Mouse (Mus musculus) liver, embryonic 13.5 days (tissue): Measurements from ENCODE around the gene Sh2d3c. TPM values are rescaled to one million over a fixed set of nuclear protein-coding genes. Genes with fewer than 3 reads are reported as not detected.
A peak's percentile ranks its signal among the peaks of the same experiment; 100 is the strongest.

Experiments used
- ATAC-seq: fragments of 200-750 bp; cut with Nextera tagmentation; 2 replicates; pipeline ENCODE4 v1.8.0; 2017; ENCODE audit warnings: low read depth, mild to moderate bottlenecking, moderate number of reproducible peaks, moderate library complexity
- DNase-seq: peaks from one replicate; pipeline ENCODE4 v3.0.0; 2022
- H3K27ac ChIP-seq: fragments of 300-500 bp; sonication (generic); 2 replicates; pipeline ENCODE4 v1.5.1; 2015; ENCODE audit warnings: moderate library complexity, mild to moderate bottlenecking, inconsistent platforms
- H3K27me3 ChIP-seq: fragments of 300-500 bp; sonication (generic); 2 replicates; pipeline ENCODE4 v1.6.1; 2015; ENCODE audit warnings: mild to moderate bottlenecking, inconsistent platforms
- H3K36me3 ChIP-seq: fragments of 300-500 bp; sonication (generic); 2 replicates; pipeline ENCODE4 v1.6.1; 2015; ENCODE audit warnings: mild to moderate bottlenecking, inconsistent platforms
- H3K4me1 ChIP-seq: fragments of 300-500 bp; sonication (generic); replicated peaks from 2 replicates; pipeline ENCODE4 v1.6.1; 2015; ENCODE audit warnings: inconsistent platforms
- H3K4me2 ChIP-seq: fragments of 300-500 bp; sonication (generic); 2 replicates; pipeline ENCODE4 v1.6.1; 2015; ENCODE audit warnings: inconsistent platforms, mild to moderate bottlenecking, moderate library complexity
- H3K4me3 ChIP-seq: fragments of 300-500 bp; sonication (generic); replicated peaks from 2 replicates; pipeline ENCODE4 v1.5.1; 2015; ENCODE audit warnings: mild to moderate bottlenecking, inconsistent platforms
- H3K9ac ChIP-seq: fragments of 300-500 bp; sonication (generic); 2 replicates; pipeline ENCODE4 v1.6.1; 2015; ENCODE audit warnings: mild to moderate bottlenecking, inconsistent platforms
- H3K9me3 ChIP-seq: fragments of 300-500 bp; sonication (generic); replicated peaks from 2 replicates; pipeline ENCODE4 v1.6.1; 2016; ENCODE audit warnings: inconsistent platforms
- WGBS: fragments of 180-500 bp; shearing (Covaris S2); methylation state at CpG from one replicate; pipeline ENCODE4 v1.1.7; 2015; ENCODE audit not compliant: insufficient replicate concordance; 5-methylcytosine and 5-hydroxymethylcytosine counted together
- polyA plus RNA-seq: library from polyadenylated mRNA; unstranded; fragments of >200 nt; fragmentation: Nextera tagmentation; extraction: Ambion mirVana; gene quantifications from 2 replicates; pipeline ENCODE4 v1.2.1, GENCODE M21; 2015

Gene Sh2d3c
- polyA plus RNA-seq, 1 experiment from 2014 or later, result 5.4 TPM

DNA sequence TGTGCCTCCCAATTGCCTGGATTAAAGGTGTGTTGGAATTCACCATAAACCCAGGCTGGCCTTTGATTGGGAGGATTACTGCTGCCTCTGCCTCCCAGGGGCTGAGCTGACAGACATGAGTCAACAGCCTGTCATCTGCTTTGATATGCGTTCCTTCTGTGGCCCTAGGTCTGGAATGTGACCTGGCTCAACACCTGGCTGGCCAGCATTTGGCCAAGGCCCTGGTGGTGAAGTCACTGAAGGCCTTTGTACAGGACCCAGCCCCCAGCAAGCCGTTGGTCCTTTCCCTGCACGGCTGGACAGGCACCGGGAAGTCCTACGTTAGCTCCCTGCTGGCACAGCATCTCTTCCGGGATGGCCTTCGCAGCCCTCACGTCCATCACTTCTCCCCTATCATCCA is 37.6 kb downstream of the Sh2d3c start:
- H3K9ac ChIP-seq, result no peak overlapping the region
- peaks cover 21% of the 10 kb centered on the region for H3K4me1 ChIP-seq
- H3K4me2 ChIP-seq, result no peak overlapping the region
- no peak overlapping the region for H3K4me3 ChIP-seq
- no peak overlapping the region for H3K27ac ChIP-seq
- ATAC-seq, result no peak
- H3K9me3 ChIP-seq, result no peaks in the 10 kb centered on the region
- WGBS, result 76% methylated on average over 8 of the region's 8 CpGs
- DNase-seq, result no peak
- no peaks in the 10 kb centered on the region for H3K27me3 ChIP-seq
- peaks cover 28% of the 10 kb centered on the region for H3K36me3 ChIP-seq

DNA sequence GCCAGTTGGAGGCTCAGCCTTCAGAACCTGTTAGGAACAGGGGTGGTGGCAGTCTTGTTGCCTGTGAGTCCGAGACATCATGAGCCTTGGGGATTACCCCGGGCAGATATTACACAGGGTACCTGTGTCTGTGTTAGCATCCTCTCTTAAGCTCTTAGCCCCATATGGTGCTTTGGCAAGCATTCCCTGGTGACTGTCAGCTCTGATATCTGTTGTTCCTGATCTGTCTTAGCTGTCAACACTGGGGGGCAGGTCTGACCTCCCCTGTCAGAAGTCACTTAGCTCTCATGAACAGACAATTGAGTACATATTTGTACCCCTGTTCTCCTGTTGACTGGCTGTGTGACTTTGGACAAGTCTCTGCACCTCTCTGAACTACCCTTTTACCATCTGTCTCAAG is 38.1 kb downstream of the Sh2d3c start:
- Histone ChIP-seq H3K4me2 (no peak overlapping the region), H3K36me3 (peaks cover 28% of the 10 kb centered on the region), H3K9ac (no peak overlapping the region), H3K9me3 (no peaks in the 10 kb centered on the region), H3K4me3 (no peak overlapping the region), H3K27ac (no peak overlapping the region), H3K4me1 (peaks cover 21% of the 10 kb centered on the region), H3K27me3 (no peaks in the 10 kb centered on the region)
- WGBS, result 84% methylated on average over 2 of the region's 2 CpGs
- ATAC-seq (no peak), DNase-seq (no peak)

DNA sequence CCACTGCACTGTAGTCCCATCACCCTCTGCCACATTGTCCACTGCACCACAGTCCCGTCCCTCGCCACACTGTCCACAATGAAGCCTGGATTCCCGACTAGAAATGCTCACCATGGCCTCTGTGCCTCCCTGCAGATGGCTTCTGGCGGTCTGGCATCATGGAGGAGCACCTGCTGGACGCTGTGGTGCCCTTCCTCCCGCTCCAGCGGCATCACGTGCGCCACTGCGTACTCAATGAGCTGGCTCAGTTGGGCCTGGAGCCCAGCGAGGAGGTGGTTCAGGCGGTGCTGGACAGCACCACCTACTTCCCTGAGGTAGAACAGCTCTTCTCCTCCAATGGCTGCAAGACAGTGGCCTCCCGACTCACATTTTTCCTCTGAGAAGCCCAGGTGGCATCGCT is 40.5 kb downstream of the Sh2d3c start:
- H3K4me1 ChIP-seq, result peaks cover 21% of the 10 kb centered on the region
- no peaks in the 10 kb centered on the region for H3K9me3 ChIP-seq
- H3K9ac ChIP-seq, result no peak overlapping the region
- H3K4me2 ChIP-seq, result no peak overlapping the region
- H3K4me3 ChIP-seq, result no peak overlapping the region
- WGBS, result 80% methylated on average over 14 of the region's 14 CpGs
- no peak overlapping the region for H3K27ac ChIP-seq
- ATAC-seq (no peak), DNase-seq (no peak)
- H3K36me3 ChIP-seq, result peaks cover 28% of the 10 kb centered on the region
- H3K27me3 ChIP-seq, result no peaks in the 10 kb centered on the region

DNA sequence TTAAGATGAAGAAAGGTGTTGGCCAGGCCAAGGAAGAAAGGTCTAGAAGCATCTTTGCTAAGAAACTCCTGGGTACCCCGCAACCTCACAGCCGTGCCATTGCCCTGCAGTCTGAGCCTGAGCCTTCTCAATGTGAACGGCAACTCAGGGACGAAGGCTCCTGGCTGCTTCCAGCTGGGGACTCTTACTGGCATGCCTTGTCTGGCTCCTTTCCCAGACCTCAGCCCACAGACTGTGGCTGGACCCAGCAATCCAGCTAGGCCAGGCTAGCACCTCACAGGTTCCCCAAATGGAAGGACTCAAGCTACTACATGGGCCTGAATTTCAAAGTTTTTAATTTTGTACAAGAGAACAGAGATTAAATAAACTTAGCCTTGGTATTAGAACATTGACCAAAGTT is 41.0 kb downstream of the Sh2d3c start:
- Histone ChIP-seq H3K4me2 (no peak overlapping the region), H3K27ac (no peak overlapping the region), H3K9ac (no peak overlapping the region), H3K4me3 (no peak overlapping the region), H3K4me1 (peaks cover 22% of the 10 kb centered on the region), H3K27me3 (no peaks in the 10 kb centered on the region), H3K36me3 (peaks cover 28% of the 10 kb centered on the region), H3K9me3 (no peaks in the 10 kb centered on the region)
- ATAC-seq, result no peak
- WGBS, result 94% methylated on average over 4 of the region's 4 CpGs
- no peak for DNase-seq

DNA sequence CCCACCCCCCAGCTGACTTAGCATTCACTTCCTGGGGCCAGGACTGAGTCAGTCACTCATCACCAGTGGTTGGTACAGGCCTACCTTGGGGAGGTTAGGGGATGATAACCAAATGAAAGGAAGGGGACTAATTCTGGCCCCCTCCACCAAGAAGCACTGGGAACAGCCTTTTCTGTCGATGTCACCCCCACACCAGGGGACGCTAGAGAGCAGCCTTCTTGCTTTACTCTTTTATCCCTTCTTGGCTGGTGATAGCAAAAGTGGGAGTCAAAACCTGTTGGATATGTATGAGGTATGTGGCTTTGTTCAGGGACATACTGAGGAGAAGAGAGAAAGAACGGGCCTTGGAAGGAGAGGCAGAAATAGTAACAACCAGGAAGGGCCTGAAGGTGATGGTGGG is 42.5 kb downstream of the Sh2d3c start:
- DNase-seq (no peak), ATAC-seq (no peak)
- Histone ChIP-seq H3K36me3 (peaks cover 28% of the 10 kb centered on the region), H3K27ac (no peak overlapping the region), H3K4me1 (peaks cover 25% of the 10 kb centered on the region), H3K4me2 (no peak overlapping the region), H3K27me3 (no peaks in the 10 kb centered on the region), H3K9me3 (no peaks in the 10 kb centered on the region), H3K4me3 (no peak overlapping the region), H3K9ac (no peak overlapping the region)
- WGBS, result 66% methylated on average over 3 of the region's 3 CpGs

DNA sequence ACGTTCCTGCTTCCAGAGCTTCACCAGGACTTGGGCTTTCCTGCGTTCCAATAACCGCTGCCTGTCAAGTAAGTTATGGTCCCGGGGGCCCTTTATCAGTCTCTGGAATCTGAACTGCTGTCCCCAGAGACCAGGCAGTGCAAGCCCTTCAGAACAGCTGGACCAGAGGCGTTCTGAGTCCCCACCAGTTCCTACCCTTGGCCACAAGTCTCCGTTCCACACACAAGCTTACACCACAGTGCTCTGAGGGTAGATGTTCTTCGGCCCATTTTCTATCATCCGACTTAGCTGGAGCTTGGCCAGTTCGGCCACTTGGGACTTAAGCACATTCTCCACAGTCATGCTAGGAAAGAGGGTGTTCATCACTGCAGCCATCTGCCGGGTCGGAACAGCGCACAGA is 46.4 kb downstream of the Sh2d3c start:
- Histone ChIP-seq H3K36me3 (peaks cover 5% of the 10 kb centered on the region), H3K9ac (no peak overlapping the region), H3K4me1 (peaks cover 46% of the 10 kb centered on the region), H3K4me3 (no peak overlapping the region), H3K27ac (no peak overlapping the region), H3K27me3 (no peaks in the 10 kb centered on the region), H3K4me2 (no peak overlapping the region), H3K9me3 (no peaks in the 10 kb centered on the region)
- no peak for ATAC-seq
- WGBS, result 65% methylated on average over 12 of the region's 12 CpGs
- no peak for DNase-seq

DNA sequence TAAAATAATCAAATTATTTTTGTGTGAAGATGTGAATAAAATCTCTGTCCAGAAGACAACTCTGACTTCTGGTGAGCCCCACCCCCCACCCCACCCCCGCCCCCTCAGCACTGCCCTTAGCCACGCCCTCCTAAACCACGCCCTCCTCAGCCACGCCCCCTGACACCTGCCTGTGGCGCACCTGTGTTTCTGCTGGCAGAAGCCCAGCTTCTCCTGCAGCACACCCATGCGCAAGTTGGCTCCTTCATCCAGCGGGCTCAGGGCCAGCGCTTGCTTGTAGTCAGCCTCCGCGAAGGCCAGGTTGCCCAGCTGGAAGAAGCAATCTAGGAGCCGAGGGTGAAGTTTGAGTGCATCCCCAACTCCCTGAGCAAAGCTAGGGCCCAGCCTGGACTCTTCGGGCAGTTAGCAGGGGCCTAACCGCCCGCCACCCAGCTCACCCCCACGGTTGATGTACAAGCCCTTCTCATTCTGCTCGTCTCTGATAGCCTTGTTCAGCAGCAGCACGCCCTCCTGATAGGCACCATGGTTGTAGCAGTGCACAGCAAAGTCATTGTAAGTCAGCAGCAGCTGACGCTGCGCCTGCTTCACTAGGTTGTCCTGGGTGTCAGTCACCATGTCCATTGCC is 47.9 kb downstream of the Sh2d3c start:
- peak; percentile 52 for DNase-seq
- peak; percentile 85 for ATAC-seq

DNA sequence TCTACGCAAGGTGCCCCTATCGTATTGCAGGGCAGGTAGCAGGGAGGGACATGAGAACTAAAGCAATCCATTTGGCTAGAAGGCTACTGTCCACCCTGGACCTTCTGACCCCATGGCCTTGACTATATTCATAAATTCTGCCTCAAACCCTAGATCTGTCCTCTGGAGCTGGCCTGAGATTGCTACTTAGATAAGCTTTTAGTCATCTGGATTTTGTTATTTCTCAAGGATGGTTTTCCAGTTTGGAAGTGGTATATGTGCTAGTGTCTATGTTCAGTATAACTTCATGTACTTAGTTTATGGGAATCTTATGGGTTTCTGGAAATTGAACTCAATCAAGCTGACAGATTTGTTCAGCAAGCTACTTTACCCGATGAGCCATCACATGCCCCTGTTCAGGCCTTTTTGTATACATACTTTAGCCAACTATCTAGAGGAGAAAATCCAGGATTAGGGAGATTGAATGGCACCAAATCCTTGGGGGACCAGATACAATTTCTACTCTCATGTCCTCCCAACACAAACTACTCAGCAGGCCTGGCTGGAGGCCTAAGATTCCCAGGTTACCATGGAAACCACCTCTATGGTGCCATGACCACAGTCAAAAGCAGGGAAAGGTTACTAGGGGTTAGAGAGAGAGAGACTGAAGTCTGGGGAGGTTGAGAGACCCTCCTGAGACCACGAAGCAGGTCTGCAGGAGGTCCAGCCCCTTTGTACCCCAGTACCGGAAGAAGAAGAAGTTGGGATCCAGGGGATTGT is 48.7 kb downstream of the Sh2d3c start:
- Histone ChIP-seq H3K36me3 (no peaks in the 10 kb centered on the region), H3K4me1 (peaks cover 52% of the 10 kb centered on the region), H3K9me3 (no peaks in the 10 kb centered on the region), H3K27ac (0 out of 2 replicates have a peak overlapping the region, but pooled peaks have one; percentile 70), H3K27me3 (no peaks in the 10 kb centered on the region), H3K4me2 (peak overlapping the region; percentile 32; the same call in 1 of the 2 replicates), H3K9ac (no peak overlapping the region), H3K4me3 (no peak overlapping the region)
- ATAC-seq, result no peak
- DNase-seq, result no peak
- WGBS, result 76% methylated on average over 5 of the region's 5 CpGs

More for the DNA sequence above, 47.9 kb downstream of the Sh2d3c start:
- Histone ChIP-seq H3K9me3 (no peaks in the 10 kb centered on the region), H3K4me1 (peaks cover 52% of the 10 kb centered on the region), H3K4me3 (no peak overlapping the region), H3K27me3 (no peaks in the 10 kb centered on the region), H3K4me2 (peak overlapping the region; percentile 32), H3K36me3 (no peaks in the 10 kb centered on the region), H3K9ac (no peak overlapping the region), H3K27ac (peak overlapping the region; percentile 70)
- 38% methylated on average over 19 of the region's 19 CpGs for WGBS

DNA sequence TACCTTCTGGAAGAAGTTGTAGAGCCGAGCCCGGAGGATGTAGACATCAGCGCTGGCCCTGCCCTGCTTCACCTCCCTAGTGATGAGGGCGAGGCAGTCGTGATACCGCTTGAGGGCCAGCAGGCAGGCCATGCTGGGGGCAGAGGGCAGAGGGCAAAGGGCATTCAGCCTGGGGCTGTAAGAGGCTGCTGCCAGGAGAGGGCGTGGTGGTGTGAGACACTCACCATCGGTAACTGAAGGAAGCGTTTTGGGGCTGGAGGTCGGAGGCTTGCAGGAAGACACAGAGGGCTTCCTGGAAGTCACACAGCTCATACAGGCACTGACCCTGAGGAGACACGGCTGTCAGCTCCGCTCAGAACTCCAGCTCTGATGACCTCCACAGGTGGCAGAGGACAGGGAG is 51.0 kb downstream of the Sh2d3c start:
- H3K27ac ChIP-seq, result no peak overlapping the region
- no peaks in the 10 kb centered on the region for H3K9me3 ChIP-seq
- no peaks in the 10 kb centered on the region for H3K27me3 ChIP-seq
- H3K4me1 ChIP-seq, result peaks cover 66% of the 10 kb centered on the region
- DNase-seq (no peak), ATAC-seq (no peak)
- H3K36me3 ChIP-seq, result no peaks in the 10 kb centered on the region
- no peak overlapping the region for H3K4me3 ChIP-seq
- H3K4me2 ChIP-seq, result no peak overlapping the region
- H3K9ac ChIP-seq, result no peak overlapping the region
- WGBS, result 21% methylated on average over 12 of the region's 12 CpGs

DNA sequence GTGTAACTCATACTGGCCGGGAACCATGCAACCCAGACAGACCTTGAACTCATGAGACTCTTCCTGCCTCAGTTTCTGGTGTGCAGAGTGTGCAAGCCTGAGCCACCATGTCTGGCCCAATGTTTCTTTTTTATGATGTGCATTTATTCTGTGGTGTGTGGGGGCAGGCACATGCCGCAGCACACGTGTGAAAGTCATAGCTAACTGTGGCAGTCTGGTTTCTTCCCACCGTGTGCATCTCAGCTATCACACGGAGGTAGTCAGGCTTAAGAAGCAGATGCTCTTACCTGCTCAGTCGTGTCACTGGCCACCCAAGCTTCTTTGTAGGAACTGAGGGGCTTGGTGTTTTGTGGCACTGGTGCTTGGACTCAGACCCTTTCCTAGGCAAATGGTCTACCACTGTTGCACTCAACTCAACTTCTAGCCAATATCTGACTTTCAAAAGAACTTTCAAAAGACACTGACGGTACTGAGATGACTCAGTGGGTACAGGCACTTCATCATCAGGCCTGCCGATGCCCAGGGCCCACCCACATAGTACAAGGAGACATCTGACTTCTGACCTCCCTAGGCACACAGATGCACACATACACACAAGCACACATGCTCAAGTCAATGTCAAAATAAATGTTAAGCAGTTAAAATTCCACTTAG is 51.9 kb downstream of the Sh2d3c start:
- no peak overlapping the region for H3K27ac ChIP-seq
- ATAC-seq, result no peak
- H3K27me3 ChIP-seq, result no peaks in the 10 kb centered on the region
- no peaks in the 10 kb centered on the region for H3K36me3 ChIP-seq
- no peak overlapping the region for H3K9ac ChIP-seq
- H3K4me1 ChIP-seq, result peaks cover 57% of the 10 kb centered on the region
- no peak overlapping the region for H3K4me3 ChIP-seq
- no peak overlapping the region for H3K4me2 ChIP-seq
- 70% methylated on average over 8 of the region's 8 CpGs for WGBS
- H3K9me3 ChIP-seq, result no peaks in the 10 kb centered on the region
- DNase-seq, result no peak

DNA sequence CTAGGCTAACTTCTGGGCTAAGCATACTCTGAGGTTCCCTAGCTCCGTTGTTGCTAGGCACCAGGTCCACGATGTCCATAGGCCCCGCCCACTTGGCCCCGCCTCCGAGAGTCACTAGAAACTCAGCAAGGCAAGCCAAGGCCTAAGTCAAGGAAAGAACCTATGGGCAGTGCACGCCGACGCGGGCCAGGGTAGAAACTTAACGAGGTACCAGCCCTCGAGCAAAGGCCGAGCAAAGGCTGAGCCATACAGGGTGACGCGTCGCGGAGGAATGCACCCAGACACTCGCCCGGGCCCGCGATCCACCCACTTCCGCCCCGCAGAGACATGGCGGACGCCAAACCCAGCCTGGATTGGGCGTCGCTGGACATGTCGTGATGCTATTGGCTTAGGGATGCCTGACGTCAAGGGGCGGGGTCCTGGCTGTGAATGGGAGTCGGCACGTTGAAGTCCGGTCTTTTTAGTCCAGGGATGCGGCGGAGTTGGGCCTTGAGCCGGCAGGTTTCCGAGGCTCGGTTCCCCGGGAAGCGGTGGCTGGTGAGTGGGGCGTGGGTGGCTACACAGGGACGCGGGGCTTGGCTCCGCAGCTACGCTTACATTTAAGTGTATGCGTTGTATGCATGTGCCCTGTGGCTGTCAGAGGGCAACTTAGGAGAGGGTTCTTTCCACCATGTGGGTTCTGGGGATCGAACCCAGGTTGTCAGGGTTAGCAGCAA is 54.7 kb downstream of the Sh2d3c start, which contains the start of the genes Ttc16 and Ptrh1:
TSS of gene Ttc16 (minus strand) at position 275 of the 716 bp plus-strand sequence.
TSS of gene Ptrh1 (plus strand) at position 428 of the 716 bp plus-strand sequence.
- H3K4me1 ChIP-seq, result peaks cover 38% of the 10 kb centered on the region
- WGBS, result under 1% methylated on average over 46 of the region's 46 CpGs
- ATAC-seq, result peak; percentile 95
- no peaks in the 10 kb centered on the region for H3K36me3 ChIP-seq
- no peaks in the 10 kb centered on the region for H3K9me3 ChIP-seq
- H3K9ac ChIP-seq, result peak within 1 kb of the TSS; percentile 63
- peak; percentile 95 for DNase-seq
- peak within 1 kb of the TSS; percentile 91 for H3K4me2 ChIP-seq
- H3K4me3 ChIP-seq, result peak within 1 kb of the TSS; percentile 64
- H3K27me3 ChIP-seq, result no peaks in the 10 kb centered on the region
- H3K27ac ChIP-seq, result no peak within 1 kb of the TSS; the same call in 1 of the 2 replicates
